Mouse (Mus musculus) limb, embryonic 10.5 days (tissue): ENCODE results near the gene Hdac11. TPM values are rescaled to one million over a fixed set of nuclear protein-coding genes. Genes with fewer than 3 reads are reported as not detected.

Experiments used
- DNase-seq: peaks from one replicate; pipeline ENCODE4 v3.0.0-alpha.2; 2017; ENCODE audit warnings: low spot score
- H3K27ac ChIP-seq: fragments of 300-500 bp; sonication (generic); 2 replicates; pipeline ENCODE4 v1.5.1; 2016; ENCODE audit warnings: mild to moderate bottlenecking
- H3K27me3 ChIP-seq: fragments of 300-500 bp; sonication (generic); 2 replicates; pipeline ENCODE4 v1.6.1; 2016; ENCODE audit warnings: low read depth, mild to moderate bottlenecking; ENCODE audit not compliant: poor library complexity, severe bottlenecking
- H3K36me3 ChIP-seq: fragments of 300-500 bp; sonication (generic); 2 replicates; pipeline ENCODE4 v1.6.1; 2016; ENCODE audit warnings: mild to moderate bottlenecking, moderate library complexity
- H3K4me1 ChIP-seq: fragments of 300-500 bp; sonication (generic); 2 replicates; pipeline ENCODE4 v1.6.1; 2016
- H3K4me3 ChIP-seq: fragments of 300-500 bp; sonication (generic); 2 replicates; pipeline ENCODE4 v1.5.1; 2016; ENCODE audit warnings: mild to moderate bottlenecking, moderate library complexity
- H3K9me3 ChIP-seq: fragments of 300-500 bp; sonication (generic); replicated peaks from 2 replicates; pipeline ENCODE4 v1.6.1; 2016; ENCODE audit warnings: mild to moderate bottlenecking
- WGBS: fragments of 180-500 bp; shearing (Covaris S2); methylation state at CpG from one replicate; pipeline ENCODE4 v1.1.7; 2016; 5-methylcytosine and 5-hydroxymethylcytosine counted together
- polyA plus RNA-seq: library from polyadenylated mRNA; unstranded; fragments of >200 nt; fragmentation: Nextera tagmentation; extraction: Ambion mirVana; gene quantifications from 2 replicates; pipeline ENCODE4 v1.2.1, GENCODE M21; 2016

The Hdac11 gene
- polyA plus RNA-seq: 10.0 and 12.8 TPM in 2 replicates

DNA sequence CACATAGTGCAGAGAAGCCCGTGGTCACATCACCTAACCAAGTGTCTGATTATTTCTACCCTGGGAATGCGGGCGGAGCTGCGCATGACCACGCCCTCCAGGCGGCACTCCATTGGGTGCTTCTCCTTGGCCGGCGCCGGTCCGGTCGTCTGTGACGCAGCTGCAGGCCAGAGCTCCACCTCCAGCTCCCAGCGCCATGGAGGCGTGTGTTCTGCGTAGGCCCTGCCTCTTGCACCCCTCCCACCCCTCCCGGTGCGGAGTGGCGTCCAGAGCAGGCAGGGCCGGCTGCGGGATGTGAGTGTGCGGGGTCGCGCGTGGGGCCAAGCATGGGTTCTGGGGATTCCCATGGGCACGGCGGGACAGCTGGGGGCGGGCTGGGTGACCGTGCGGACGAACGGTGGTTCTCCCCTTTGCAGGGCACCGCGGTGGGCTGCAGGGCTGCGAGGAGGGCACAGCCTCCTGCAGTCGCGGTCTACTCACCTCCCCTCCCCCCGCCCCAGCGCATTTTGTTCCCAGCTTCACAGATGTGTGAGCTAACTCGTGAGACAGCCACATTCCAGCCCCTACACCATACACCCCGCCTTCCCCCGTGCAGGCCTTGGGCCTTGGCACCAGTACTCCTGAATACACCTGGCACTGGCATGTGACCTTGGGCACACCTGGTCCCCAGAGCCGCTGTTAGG, at the start of gene Hdac11:
Hdac11 (plus strand) TSS at position 112 of the 683 bp plus-strand sequence.
- H3K9me3 ChIP-seq: no peaks in the 10 kb centered on the region
- H3K4me3 ChIP-seq: peak within 1 kb of the TSS; percentile 78
- peaks cover 6% of the 10 kb centered on the region; the same call in 1 of the 2 replicates for H3K36me3 ChIP-seq
- H3K4me1 ChIP-seq: peaks cover 74% of the 10 kb centered on the region
- under 1% methylated on average over 42 of the region's 42 CpGs for WGBS
- H3K27me3 ChIP-seq: peaks cover 5% of the 10 kb centered on the region; the same call in 1 of the 2 replicates
- peak within 1 kb of the TSS; percentile 95 for H3K27ac ChIP-seq
- peak; percentile 89 for DNase-seq

DNA sequence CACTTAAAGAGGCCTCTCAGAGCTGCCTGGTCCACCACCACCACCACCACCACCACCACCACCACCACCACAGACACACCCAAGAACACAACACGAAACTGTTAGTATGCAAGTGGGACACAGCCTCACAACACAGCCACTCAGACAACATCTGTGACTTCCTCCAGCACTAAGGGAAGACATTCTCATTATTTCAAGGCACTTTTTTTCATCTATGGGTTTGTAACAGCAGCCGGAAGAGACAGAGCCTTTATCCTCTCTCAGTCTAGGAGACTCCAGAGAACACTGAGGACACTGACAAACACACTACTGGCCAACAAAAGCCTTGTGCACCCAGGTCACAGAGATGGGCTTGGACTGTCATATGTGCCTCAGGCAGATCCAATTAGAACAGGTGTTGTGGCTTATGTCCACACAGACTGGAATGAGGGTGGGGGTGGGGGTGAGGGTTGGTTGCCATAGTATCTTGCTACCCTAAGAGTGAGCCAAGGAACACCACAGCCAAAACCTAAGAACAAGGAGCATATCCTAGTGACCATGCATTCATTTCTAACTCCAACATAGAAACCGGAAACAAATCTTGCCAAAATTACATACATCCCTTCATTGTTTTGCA, 48.1 kb upstream of the Hdac11 start:
- Histone ChIP-seq H3K9me3 (no peaks in the 10 kb centered on the region), H3K27me3 (no peaks in the 10 kb centered on the region), H3K27ac (no peak overlapping the region), H3K36me3 (no peaks in the 10 kb centered on the region), H3K4me3 (no peak overlapping the region), H3K4me1 (peaks cover 19% of the 10 kb centered on the region)
- DNase-seq: no peak
- WGBS: 80% methylated on average over 3 of the region's 3 CpGs

DNA sequence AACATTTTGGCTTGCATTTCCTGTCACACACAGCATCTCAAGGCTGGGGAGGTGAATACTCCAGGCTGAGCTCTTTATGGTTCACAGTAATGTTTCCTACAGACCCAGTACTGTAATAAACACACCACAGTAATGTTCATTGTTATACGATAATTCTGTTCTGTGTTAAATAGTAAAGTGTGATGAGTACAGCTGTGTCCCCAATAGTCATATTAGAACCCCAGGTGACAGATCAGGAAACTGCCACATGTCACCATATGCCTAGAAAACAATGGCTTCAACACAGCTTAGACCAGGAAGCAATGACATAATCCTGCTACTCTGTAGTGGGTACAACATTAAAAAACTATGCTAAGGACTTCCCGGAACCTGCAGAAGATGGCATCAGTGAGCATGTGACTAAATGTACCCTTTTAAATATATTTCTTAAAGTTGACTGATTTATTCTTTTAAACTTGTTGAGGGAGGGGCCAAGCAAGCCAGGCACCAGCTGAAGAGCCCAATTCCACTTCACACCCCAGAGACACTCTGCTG, 47.5 kb upstream of the Hdac11 start:
- H3K4me3 ChIP-seq: no peak overlapping the region
- no peak for DNase-seq
- peaks cover 19% of the 10 kb centered on the region for H3K4me1 ChIP-seq
- 95% methylated on average over 2 of the region's 2 CpGs for WGBS
- H3K9me3 ChIP-seq: no peaks in the 10 kb centered on the region
- H3K27me3 ChIP-seq: no peaks in the 10 kb centered on the region
- no peak overlapping the region for H3K27ac ChIP-seq
- H3K36me3 ChIP-seq: no peaks in the 10 kb centered on the region

DNA sequence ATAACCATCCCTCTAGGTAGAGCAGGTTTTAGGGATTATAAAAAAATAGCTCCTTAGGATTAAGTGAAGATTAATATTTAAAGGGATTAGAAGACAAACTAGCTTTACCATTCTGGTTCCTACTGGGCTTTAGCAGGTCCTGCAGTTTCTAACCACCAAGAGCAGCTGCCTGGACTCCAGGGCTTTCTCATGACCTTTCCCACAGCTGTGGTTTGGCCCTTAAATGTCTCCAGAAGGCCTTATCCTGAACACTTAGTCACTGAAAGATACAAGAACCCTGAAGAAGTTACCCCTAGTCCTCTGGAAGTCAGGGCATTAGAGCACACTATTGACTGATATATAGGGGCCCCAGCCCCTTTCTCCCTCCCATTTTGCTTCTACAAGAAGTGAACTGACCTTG, 47.0 kb upstream of the Hdac11 start:
- Histone ChIP-seq H3K4me1 (peaks cover 15% of the 10 kb centered on the region), H3K27me3 (0 out of 2 replicates have a peak, but pooled peaks cover under 1% of the 10 kb centered on the region), H3K36me3 (no peaks in the 10 kb centered on the region), H3K4me3 (no peak overlapping the region), H3K9me3 (no peaks in the 10 kb centered on the region), H3K27ac (no peak overlapping the region)
- no peak for DNase-seq

DNA sequence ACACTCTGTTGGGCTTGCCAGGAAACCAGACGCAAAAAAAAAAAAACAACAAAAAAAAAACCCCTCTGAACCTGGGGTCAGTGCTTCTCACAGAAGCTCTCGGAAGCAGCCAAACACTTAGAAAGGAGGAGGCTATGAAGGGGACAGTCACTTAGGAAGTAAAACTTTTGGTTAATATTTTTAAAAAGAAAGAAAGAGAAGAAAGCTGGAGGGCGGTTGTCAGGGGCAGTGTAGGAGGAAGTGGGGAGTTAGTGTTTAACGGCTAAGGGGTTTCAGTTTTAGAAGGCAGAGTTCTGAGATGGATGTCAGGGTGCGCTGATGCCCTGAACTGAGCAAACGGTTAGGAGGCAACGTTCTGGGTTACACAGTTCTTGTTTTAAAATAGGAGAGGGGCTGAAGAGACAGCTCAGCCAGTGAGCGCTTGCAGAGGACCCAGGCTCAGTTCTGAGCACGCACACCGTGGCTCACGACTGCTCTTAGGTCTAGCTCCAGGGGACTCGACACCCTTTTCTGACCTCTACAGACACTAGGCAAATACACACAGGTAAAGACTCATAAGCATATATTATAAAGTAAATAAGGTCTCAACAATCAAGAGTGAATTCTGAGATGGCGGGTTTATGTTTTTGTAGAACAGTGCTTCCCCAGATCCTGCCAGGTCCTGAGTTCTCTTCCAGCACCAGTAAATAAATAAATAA, 46.0 kb upstream of the Hdac11 start:
- H3K36me3 ChIP-seq: no peaks in the 10 kb centered on the region
- WGBS: 78% methylated on average over 13 of the region's 13 CpGs
- no peak overlapping the region for H3K4me3 ChIP-seq
- no peaks in the 10 kb centered on the region for H3K9me3 ChIP-seq
- no peak overlapping the region for H3K27ac ChIP-seq
- peaks cover 7% of the 10 kb centered on the region; the same call in 1 of the 2 replicates for H3K4me1 ChIP-seq
- H3K27me3 ChIP-seq: peaks cover 10% of the 10 kb centered on the region
- no peak for DNase-seq

DNA sequence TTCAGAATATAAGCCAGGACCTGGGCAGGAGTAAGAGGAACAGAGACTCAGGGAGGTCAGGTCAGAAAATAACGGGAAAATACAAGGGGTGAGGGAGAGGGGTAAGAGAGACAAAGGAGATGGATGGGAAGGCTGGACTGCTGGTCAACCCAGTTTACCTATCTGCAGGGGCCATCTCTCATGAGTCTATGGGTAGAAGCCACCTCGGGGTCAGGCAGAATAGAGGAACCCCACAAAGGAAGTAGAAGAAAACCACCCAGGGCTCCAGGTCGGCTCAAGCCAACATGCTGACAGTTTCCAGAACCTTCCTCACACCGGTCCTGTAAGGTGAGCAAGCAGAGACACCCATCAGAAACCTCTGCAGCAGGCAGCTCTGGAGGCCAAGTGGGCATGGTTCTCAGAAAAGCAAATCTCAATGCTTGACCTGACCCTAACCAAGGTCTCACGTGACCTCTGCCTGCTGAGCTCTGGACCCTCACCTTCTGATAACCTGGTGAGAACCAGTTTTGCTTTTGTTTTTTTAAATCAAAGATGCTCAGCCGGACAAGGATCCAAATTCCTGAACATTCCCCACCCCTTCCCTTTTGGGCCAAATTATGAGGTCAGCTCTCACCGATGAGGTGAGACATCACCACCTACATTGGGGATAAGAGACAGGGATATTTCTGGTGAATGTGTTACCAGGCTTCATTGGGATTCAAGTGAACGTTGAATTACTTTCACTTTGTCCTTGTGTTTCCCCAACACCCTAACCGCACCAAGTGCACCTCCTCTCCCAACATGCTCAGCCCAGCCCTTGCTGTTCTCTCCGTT, 45.1 kb upstream of the Hdac11 start:
- 88% methylated on average over 10 of the region's 10 CpGs for WGBS
- Histone ChIP-seq H3K4me1 (peaks cover 10% of the 10 kb centered on the region), H3K27ac (no peak overlapping the region), H3K9me3 (no peaks in the 10 kb centered on the region), H3K4me3 (no peak overlapping the region), H3K36me3 (no peaks in the 10 kb centered on the region), H3K27me3 (peaks cover 19% of the 10 kb centered on the region)
- DNase-seq: no peak

DNA sequence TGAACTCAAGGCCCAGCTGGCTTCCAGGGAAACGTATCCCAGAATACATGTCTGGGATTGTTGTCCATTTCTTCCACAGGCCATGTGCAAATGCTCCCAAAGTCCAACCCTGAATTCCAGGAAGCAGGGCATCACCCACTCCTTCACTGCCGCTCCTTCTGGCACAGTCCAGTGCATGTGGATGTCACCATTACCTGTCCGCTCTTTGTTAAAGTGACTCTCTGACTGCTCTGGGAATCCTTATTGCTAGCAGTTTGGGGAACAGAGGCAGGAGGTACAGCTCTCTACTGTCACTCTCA, 44.6 kb upstream of the Hdac11 start:
- no peaks in the 10 kb centered on the region for H3K9me3 ChIP-seq
- no peak overlapping the region for H3K4me3 ChIP-seq
- 89% methylated on average over 3 of the region's 3 CpGs for WGBS
- H3K27me3 ChIP-seq: peaks cover 24% of the 10 kb centered on the region
- H3K36me3 ChIP-seq: no peaks in the 10 kb centered on the region
- no peak for DNase-seq
- H3K4me1 ChIP-seq: peaks cover 15% of the 10 kb centered on the region
- H3K27ac ChIP-seq: no peak overlapping the region

DNA sequence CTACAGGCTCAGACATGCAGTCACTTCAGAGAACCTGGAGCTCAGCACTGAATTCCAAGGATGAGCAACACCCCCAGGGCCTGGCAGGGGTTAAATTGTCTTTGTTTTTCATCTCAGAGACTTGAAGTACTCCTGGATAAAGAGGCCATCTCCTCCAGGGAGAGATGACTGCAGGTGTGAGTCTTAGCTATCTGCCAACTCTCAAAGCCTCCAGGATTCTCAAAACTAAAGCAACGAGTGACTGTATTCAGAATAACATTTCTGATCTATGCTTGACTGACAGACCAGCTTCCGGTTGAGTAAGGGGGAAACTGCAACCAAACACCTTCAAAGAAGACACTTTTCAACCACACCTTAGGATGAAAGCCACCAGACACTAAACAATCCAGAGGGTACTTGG, 41.7 kb upstream of the Hdac11 start:
- H3K4me3 ChIP-seq: no peak overlapping the region
- WGBS: 26% methylated on average over 2 of the region's 2 CpGs
- no peak overlapping the region for H3K27ac ChIP-seq
- H3K4me1 ChIP-seq: peaks cover 25% of the 10 kb centered on the region
- no peaks in the 10 kb centered on the region for H3K36me3 ChIP-seq
- H3K27me3 ChIP-seq: peaks cover 37% of the 10 kb centered on the region
- no peaks in the 10 kb centered on the region for H3K9me3 ChIP-seq
- no peak for DNase-seq

DNA sequence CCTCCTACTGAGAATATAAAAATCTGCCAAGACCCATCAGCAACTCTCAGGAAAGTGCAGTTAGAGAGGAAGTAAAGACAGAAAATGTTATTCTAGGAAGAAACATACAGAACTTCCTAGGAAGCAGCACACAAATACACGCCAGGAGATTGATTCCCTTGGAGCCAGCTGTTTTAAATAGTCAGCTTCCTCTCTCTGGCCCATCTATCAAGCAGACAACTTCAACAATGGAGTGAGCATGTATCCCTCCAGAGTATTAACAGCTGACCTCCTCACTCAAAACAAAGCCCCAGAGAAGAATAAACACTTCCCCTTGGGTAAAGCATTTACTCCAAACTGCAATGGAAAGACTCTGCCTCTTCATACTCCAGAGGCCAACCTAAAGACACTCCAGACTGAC, 41.3 kb upstream of the Hdac11 start:
- no peak for DNase-seq
- Histone ChIP-seq H3K27ac (no peak overlapping the region), H3K27me3 (peaks cover 37% of the 10 kb centered on the region), H3K4me3 (no peak overlapping the region), H3K36me3 (no peaks in the 10 kb centered on the region), H3K9me3 (no peaks in the 10 kb centered on the region), H3K4me1 (peaks cover 25% of the 10 kb centered on the region)
- 25% methylated on average over 1 of the region's 1 CpGs for WGBS

DNA sequence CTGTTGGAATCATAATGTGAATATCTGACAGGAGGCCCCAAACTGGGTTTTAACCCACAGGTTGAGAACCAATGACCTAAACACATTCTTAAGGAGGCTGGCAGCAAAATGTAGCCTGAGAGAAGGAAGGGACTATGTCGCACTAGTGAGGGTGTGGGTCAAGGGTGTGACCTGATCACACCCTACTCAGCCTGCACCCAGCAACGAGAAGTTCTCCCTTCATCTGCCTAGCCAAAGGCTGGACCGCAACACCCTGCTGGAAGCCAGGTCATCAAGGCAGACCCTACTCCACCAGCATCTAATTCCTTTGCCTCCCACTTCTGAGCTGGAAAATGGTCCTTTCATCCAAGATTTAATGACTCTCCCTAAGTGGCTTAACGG, 40.6 kb upstream of the Hdac11 start:
- WGBS: 12% methylated on average over 4 of the region's 4 CpGs
- H3K4me1 ChIP-seq: peaks cover 21% of the 10 kb centered on the region
- H3K4me3 ChIP-seq: peak overlapping the region; percentile 74
- DNase-seq: no peak
- H3K27me3 ChIP-seq: peaks cover 37% of the 10 kb centered on the region
- no peaks in the 10 kb centered on the region for H3K9me3 ChIP-seq
- H3K27ac ChIP-seq: peak overlapping the region; percentile 85
- H3K36me3 ChIP-seq: no peaks in the 10 kb centered on the region

DNA sequence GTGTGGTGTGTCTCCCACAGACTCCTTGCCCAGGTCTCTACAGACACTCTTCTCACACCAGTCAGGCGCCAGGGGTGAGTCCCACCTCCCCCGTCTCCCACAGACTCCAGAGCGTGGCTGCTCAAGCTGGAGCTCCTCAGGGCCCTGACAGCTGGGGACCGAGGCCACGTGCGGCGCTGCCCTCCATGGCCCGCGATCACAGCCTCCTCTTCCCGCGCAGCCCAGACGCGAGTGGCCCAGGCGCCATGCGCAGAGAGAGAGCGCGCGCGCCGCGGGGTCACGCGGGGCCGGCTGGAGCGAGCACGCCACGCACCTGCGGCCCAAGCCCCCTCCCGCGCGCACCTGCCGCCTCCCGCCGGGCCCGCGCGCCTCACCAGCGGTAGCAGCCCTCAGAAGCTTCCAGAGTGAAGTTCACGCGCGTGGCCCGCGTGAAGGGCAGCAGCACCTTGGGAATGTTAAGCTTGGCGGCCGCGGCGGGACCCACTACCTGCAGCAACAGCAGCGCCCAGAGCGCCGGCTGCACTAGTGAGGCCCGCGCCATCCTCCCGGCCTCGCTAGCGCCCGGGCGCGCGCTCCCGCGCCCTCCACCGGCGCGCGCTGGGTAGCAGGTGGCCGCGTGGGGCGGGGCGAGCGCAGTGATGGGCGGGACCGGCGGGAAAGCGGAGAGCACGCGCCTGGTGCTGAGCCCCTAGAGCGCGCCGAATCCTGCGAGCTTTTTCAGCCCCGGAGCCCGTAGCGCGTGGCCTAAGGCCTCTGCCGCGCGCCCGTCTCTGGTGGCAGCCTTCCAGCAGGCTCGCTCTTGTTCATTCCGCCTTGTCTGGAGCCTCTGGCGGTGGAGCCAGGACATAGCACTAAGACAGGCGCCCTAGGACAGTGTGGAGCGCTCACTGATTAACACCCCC, 40.0 kb upstream of the Hdac11 start, which contains the start of gene Nup210:
Nup210 (minus strand) TSS at position 586 of the 902 bp plus-strand sequence.
- DNase-seq: peak; percentile 88
- peak within 1 kb of the TSS; percentile 74 for H3K4me3 ChIP-seq
- peaks cover 21% of the 10 kb centered on the region for H3K4me1 ChIP-seq
- no peaks in the 10 kb centered on the region for H3K9me3 ChIP-seq
- peak within 1 kb of the TSS; percentile 85 for H3K27ac ChIP-seq
- H3K36me3 ChIP-seq: no peaks in the 10 kb centered on the region
- peaks cover 37% of the 10 kb centered on the region for H3K27me3 ChIP-seq
- under 1% methylated on average over 93 of the region's 93 CpGs for WGBS

DNA sequence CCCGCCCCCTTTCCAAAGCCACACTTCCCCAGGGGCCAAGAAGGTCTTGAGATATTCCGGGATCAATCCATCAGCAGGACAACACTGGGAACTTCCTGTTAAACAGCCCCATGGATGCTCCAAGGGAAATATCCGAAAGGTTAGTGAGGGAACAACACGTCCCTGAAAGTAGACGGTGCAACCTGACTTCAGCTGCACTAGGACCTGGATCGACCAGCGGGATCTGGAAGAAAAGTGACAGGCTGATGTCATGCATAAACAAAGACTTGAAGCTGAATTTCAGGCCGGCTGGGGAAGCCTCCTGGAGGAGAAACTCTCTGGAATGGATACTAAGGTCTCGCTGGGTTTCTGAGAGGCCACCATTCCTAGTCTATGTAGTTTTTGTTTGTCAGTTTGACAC, 39.3 kb upstream of the Hdac11 start:
- WGBS: 4% methylated on average over 9 of the region's 9 CpGs
- H3K9me3 ChIP-seq: no peaks in the 10 kb centered on the region
- H3K36me3 ChIP-seq: no peaks in the 10 kb centered on the region
- peak overlapping the region; percentile 85; the same call in 1 of the 2 replicates for H3K27ac ChIP-seq
- H3K4me3 ChIP-seq: peak overlapping the region; percentile 74
- H3K4me1 ChIP-seq: peaks cover 21% of the 10 kb centered on the region
- no peak for DNase-seq
- peaks cover 37% of the 10 kb centered on the region for H3K27me3 ChIP-seq
